Mouse (Mus musculus) erythroblast, adult 5-6 weeks (primary cell): ENCODE results near the gene Setx. TPM values are rescaled to one million over a fixed set of nuclear protein-coding genes. Genes with fewer than 3 reads are reported as not detected.
A peak's percentile ranks its signal among the peaks of the same experiment; 100 is the strongest.

Experiments
- ATAC-seq: replicated peaks from 2 replicates; pipeline ENCODE4 v1.8.0; 2016; ENCODE audit warnings: moderate number of reproducible peaks, mild to moderate bottlenecking, moderate TSS enrichment, inconsistent platforms; ENCODE audit not compliant: poor library complexity, low FRiP score, severe bottlenecking
- total RNA-seq, 2 experiments: library from RNA; stranded (forward) in 1 of 2; stranded (reverse) in 1 of 2; fragments of 150-400 nt in 1 of 2; fragments of 200-764, 138-1000 nt in 1 of 2; gene quantifications; 2 replicates each; pipeline versions ENCODE4 v1.2.3 to v1.2.4; 2015 to 2017; ENCODE audit warnings: low replicate concordance in 2 of 2

Setx gene
- total RNA-seq, 2 experiments from 2014 or later = 19.6 to 27.9 TPM

- no peak for ATAC-seq
These were observed 6.3 kb downstream of the Setx start for GRCm38 (mm10) chr2:29130118-29130899.

GRCm38 (mm10) chr2:29135161-29135560, 11.2 kb downstream of the Setx start:
- no peak for ATAC-seq

DNA sequence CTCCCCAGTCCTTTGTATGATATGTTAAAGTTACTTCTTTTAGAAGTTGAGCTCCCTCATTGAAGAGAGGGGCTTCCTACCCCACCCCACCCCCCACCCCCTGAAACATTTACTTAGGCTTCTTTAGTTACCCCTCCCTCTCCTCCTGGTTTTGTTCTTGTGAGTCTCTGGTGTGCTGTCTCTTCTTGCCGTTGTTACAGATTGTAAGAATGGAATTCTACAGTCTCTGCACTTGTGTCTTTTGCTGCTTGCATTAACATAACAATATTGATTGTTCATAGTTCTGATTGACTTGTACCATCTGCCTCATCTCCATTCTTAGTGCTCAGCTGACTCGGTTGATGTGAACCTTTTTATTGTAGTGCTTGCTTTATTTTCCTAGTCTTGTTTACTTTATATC, 28.0 kb downstream of the Setx start:
- no peak for ATAC-seq

GRCm38 (mm10) chr2:29168067-29168466, 44.1 kb downstream of the Setx start:
- no peak for ATAC-seq

- ATAC-seq = no peak
These were observed 50.9 kb downstream of the Setx start for GRCm38 (mm10) chr2:29174887-29175286.

DNA sequence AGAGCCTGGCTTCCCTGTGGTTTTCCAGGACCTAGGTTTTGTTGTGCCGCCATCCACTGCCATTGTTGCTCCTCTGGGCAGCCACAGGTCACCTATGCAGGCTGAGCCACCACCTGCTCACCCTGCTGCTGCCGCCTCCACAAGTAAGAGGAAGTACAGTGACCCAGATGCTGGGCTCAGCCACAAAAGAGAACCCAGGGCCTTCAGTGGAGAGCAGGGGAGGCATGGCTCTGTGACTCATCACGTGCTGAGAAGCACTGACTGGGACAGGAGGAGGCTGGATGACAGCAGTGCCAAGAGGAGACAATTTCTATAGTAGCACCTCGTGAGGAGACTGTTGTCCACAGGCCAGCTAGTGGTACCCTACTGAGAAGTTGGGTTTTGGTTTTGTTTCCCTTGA, 55.8 kb downstream of the Setx start:
- ATAC-seq = no peak

- ATAC-seq = no peak
These were observed 57.1 kb downstream of the Setx start for GRCm38 (mm10) chr2:29181111-29181510.

GRCm38 (mm10) chr2:29183266-29183924, 59.4 kb downstream of the Setx start:
- ATAC-seq = no peak

DNA sequence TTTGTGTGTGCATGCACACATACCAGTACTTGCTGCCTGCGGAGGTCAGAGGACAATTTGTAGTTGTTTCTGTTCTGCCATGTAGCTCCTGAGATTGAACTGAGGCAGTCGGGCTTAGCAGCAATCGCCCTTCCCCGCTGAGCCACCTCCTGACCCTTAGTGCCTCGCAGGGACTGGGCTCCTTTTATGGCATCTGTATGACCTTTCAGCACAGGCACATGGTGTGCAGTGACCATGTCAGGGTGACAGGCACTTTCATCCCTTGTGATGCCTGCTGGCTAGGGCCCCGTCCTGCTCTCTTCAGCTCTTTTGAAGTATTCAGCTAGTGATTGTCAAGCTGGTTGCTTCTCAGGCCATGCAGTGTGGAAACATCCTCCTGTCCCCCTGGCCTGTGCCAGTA, 62.2 kb downstream of the Setx start:
- no peak for ATAC-seq

DNA sequence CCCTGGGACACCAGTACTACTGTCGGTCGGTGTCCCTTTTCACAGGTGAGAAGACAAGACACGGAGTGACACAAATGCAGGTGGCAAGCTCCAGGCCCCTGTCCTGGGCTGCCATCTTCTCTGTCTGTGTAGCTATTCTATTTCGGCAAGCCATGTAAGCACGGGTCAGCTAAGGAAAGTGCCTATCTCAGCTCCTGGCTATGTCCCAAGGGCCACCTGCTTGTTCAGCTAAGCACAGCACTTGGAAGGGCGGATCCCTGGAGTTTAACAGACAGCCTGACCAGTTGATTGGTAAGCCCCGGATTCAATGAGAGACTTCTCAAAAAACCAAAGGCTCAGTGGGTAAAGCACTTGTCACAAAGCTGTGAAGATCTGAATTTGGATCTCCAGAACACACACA, 66.4 kb downstream of the Setx start:
- ATAC-seq = no peak

DNA sequence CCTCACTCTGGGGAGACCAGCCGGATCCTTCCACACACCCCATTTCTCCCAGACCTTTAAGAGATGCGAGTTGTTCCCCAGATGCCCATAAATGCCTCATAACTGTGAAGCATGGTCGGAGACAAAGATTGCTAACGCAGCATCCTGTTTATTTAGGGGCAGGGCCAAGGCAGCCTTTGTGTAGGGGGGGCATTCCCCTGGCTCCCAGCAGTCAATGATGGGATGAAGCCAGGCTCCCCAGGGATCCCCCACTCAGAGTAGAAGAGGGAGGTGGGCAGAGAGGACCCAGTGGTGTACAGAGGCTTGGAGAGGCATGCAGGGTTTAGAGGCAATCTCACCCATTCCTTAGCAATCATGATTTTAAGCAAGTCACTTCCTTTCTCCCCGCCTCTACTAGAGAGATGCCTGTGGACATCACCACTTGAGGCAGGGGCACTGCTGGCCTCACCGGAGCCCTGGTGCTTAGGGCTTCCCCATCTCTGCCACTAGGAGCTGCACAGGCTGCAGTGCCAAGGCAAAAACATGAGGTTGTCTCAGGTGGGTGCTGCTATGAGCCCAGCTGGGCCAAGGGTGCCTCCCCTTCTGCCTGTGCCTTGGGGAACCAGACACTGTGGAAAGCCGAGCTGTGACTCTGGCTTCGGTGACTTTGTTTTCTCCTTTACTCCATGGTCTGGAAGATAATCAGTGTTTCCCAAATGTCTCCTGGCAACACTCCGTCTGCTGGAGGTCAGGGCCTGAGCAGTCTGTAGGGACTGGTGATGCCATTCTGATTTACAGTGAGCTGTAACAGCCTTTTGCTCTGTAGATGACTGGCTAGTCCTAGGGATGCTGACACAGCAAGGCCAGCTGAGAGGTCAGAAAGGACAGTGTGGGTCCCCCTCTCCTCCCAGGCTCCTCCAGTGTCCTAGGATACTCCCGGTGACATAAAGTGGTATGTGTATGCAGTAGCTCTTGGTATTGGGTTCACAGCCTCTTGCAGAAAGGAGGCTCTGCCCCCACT, 67.5 kb downstream of the Setx start:
- ATAC-seq = no peak

DNA sequence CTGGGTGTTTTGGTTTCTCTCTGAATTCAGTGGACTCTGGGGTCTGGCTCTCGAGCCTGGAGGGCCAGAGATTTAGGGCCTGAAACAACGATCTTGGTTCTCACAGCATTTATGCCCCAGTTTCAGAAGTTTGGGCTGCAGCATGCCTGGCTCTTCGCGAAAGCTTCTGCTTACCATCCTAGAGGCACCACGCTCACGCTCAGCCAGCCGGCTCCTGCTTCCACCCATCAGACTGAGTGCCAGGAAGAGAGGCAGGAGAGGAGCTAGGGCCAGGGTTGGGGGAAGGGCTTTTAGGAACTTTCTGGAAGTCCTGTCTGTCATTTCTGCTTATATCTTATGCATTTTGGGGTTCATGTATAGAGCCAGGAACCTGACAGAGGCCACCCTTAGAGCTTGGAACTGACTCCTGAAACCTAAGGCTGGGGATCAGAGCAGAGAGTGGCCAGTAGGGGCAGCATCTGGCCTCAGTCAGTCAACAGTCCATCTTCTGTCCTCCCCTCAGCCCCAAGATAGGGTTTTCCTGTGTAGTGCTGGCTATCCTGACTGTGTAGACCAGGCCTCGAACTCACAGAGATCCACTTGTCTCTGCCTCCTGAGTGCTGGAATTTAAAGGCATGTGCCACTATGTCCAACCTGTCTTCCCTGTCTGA, 68.8 kb downstream of the Setx start:
- ATAC-seq = no peak

- no peak for ATAC-seq
These were observed 70.0 kb downstream of the Setx start for GRCm38 (mm10) chr2:29193819-29194546.

DNA sequence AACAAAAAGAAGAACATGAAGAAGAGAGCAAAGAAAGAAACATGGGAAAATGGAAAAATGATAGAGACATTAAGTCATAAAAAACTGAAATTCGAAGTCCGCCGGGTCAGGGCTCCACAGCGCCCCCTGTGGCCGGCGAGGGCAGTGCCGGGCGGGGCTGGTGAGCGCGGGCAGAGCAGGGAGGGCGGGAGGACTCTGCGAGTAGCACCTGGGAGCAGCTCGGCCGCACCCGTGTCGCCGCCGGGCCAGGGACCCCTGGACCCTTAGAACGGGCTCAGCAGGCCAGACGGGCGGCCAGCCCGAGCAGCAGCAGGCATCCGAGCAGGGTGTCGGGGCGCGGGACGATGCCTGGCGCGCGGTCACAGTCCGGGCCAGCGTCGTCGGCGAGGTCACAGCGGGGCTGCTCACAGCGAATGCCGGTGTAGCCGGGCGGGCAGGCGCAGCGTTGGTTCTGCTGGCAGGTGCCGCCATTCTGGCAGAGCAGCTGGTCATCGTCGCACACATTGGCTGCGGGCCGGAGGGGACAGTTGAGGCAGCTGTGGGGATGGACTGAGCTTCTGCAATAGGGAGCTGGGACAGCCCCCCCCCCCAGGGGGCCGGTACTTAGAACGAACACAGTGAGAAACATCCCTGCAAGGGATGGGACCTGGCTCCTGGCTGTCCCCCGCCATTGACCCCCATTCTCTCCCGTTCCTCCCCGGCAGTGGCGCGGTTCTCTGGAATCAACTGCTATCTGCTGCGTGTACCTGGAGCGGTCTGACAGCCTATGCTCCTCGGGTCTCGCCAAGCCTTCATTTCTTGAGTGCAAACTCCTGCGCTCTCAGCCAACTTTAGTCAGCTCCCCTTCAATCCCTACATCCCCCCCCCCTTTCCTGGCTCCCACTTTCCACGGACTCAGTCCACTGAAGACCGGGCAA, 70.8 kb downstream of the Setx start:
- ATAC-seq = 0 out of 2 replicates have a peak, but pooled peaks have one; percentile 53

DNA sequence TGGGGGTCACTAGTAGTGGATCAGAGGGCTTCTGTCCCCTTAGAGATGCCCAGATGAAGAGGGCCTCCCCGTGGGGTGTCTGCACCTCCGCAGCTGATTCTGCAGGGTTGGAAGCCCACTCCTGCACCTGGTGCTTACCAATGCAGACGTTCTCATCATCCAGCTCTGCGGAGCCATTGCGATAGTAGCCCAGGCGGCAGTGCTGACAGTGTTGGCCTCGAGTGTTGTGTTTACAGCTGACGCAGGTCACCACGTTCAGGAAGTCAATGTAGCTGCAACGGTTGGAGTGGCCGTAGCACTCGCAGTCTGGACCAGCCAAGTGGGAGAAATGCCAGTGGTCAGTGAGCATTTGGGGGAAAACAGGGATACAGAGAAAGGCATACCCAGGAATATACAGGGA, 72.9 kb downstream of the Setx start:
- no peak for ATAC-seq

DNA sequence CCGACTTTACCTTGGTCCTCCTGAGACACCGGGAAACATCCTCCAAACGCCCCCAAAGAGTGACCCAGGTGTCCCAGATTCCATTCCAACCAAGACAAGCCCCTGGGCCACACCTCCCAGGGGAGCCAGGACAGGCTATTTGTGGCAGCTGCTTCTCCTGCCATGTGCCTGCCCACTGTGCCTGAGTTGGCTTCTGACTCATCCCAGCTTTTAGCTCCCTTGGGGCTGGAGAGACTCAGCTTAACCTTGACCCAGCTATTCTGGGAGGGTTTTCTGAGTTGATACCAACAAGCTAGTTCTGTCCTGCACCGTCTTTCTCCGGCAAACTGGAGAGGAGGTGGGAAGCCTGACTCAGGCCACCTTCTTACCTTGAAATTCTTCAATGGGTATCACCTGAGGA, 74.5 kb downstream of the Setx start:
- no peak for ATAC-seq

- no peak for ATAC-seq
These were observed 75.9 kb downstream of the Setx start for GRCm38 (mm10) chr2:29199909-29200308.
